Mouse (Mus musculus): Measurements from ENCODE around the gene Ggcx.
"Not testable (repeated sequence)": the region's sequence is repeated elsewhere in the genome, so short reads cannot be mapped to it uniquely, and the experiment has no call there.

The Ggcx gene

DNA sequence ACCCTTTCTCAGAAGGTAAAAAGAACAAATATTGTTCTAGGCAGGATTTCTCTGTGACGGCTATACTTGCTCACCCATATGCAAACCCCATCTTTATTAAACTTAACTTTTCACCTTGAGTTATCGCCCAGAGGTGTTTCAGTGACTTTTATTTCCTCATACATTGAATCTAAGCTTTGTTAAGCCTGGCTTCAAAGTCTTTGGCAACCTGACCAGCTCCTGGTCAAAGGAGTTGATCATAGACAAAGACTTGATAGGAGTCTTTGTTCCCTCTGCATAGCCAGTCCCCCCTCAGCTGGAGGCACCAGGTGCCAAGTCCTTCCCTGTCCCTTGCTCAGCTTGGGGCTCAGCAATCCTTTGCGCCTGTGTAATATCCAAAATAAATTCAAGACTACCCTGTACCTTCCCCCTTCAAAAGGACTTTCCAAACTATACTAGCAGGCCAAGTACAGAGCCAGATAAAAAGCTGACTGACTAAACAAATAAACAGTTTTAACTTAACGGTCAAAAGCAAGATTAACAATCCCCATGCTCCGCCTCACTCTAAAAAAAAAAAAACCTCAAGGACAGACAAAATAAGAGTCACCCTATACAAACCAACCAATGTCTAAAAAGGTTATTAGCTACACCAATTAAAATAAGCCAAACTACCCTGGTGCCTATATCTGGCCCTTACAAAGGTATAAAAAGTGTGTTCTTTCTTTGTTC, 48.6 kb downstream of the Ggcx start:
- DNase-seq (ENCODE audit: low spot score in 2 of 2): not testable (repeated sequence)

DNA sequence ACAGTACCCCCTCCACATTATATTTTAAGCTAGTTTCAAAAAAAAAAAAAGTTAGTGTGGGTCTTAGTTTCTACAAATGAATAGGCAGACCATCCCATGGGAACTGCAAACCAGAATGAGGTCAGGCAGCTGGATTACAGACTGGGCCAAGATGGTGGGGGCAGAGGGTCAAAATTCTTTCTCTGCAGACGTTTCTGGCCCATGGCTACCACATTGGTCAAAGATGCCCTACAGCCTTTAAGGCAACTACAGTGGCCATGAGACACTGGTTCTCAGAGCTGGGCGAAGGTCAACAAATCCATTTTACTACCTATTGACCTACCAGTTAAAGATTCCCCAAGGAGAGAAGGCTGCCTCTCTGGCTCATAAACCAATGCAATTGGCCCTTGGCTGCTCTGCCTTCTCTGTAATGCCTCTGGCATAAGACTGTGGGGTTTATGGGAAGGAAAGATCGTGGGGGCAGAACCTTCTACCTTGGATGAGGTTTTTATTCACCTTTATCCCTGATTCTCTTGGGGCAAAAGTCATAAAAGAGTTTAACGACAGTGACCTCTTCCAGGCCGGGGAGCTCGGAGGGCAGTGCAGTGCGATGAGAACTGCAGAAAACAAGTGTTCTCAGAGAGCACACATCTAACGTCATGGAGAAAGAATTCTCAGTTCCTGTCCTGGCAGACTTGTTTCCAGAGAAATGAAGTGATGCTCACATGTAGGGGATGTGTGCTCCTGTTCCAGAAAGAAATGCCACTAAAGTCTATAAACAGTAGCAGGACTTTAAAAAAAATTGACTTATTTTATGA, 51.5 kb downstream of the Ggcx start:
- DNase-seq (ENCODE audit: low spot score in 2 of 2): no peak

DNA sequence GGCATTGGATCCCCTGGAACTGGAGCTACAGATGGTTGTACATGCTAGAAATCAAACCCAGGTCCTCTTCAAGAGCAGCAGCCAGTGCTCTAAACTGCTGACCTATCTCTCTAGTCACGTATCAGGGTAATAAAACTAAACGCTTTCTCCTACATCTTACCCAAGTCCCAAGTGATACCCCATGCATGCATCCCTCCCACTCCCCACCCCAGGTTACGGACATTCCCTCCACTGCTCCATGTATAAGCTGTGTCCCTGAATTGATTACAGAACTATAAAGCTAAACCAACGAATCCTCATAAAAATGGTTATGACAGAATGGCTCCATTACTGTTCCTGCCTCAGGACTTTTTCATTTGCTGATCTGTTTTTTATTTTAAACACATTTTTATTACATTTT, 52.1 kb downstream of the Ggcx start:
- DNase-seq (ENCODE audit: low spot score in 2 of 2): no peak

DNA sequence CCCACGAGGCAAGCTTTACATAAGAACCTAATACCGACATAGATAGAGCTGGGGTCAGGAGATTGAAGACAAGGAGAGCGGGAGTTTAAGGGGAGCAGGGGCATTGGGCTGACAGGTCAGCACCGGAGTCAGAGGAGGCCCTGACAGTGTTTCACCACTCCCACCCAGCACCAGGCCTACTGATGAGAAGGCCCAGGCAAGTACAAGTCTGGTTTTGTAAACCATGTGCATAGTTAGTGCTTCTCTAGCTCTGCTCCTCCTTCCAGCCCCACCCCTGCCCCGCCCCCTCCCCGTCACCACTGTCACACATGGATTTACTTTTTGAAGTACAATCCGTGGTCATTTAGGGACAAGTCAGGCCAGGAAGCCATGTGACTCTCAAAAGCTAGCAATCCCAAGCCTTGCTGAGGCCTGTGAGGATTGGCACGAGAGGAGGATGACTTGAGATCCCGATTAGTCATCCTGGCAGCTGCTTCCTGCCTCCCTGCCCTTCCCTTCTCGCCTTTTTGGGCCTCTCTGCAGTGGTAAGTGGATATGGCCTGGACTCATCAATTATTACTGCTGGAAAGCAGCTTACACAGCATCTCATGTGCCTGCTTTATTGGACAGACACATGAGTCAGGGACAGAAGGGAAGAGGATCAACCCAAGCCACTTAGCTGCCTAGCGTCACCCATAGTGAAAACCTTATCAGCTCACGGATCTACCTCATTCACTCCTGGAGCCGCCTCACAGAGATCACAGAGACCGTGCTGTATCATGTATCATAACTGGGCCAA, 59.3 kb downstream of the Ggcx start:
- DNase-seq (ENCODE audit: low spot score in 2 of 2): peak in 1 of 2 experiments; percentile 67

GRCm38 (mm10) chr6:72475221-72475985, 61.3 kb downstream of the Ggcx start:
- no peak for DNase-seq (ENCODE audit: low spot score in 2 of 2)

DNA sequence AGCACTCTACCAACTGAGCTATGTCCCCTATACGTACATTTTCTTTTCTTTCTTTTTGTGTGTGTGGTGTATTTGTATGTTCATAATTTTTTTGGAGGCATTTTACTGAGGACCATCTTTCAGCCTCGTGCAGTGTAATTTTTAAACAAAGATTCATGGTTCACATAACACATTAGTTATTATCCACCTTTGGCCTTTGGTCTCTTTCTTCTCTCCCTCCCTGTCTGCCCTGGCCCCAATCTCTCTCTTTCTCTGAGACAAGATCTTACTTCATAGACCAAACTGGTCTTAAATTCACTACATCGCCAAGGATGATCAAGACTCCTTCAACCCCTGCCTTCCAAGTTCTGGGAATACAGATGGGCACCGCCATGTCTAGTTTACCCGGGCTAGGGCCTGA, 62.7 kb downstream of the Ggcx start:
- DNase-seq (ENCODE audit: low spot score in 2 of 2): no peak

GRCm38 (mm10) chr6:72477621-72478020, 63.5 kb downstream of the Ggcx start:
- no peak for DNase-seq (ENCODE audit: low spot score in 2 of 2)

DNA sequence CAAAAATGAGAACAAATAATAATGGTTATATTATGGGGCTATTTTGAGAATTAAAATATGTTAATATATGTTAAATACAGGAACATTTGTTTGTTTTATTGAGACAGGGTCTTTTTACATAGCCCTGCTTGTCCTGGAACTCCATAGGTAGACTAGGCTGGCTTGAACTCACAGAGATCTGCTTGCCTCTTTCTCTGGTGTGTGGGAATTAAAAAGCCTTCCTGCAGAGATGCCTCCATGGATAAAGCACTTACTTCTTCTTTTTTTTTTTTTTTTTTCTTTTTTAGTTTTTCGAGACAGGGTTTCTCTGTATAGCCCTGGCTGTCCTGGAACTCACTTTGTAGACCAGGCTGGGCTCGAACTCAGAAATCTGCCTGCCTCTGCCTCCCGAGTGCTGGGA, 64.6 kb downstream of the Ggcx start:
- not testable (repeated sequence) for DNase-seq (ENCODE audit: low spot score in 2 of 2)

GRCm38 (mm10) chr6:72479645-72480421, 65.7 kb downstream of the Ggcx start:
- no peak for DNase-seq (ENCODE audit: low spot score in 2 of 2)

DNA sequence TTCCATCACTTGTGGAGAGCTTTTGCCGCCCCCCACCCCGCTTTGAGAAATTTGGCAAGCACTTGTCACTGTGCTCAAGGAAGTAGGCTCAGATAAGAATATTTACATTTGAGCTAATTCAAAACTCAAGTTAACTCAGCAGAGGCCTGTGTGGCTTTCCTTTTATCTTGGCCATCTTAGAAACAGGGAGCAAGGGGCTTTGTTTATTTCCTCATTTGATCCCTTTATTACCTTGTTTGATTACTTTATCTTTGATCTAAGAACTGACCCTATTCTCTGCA, 66.3 kb downstream of the Ggcx start:
- no peak for DNase-seq (ENCODE audit: low spot score in 2 of 2)

All from urinary bladder, adult 18-20 months (tissue).